Mouse (Mus musculus) heart, adult 8-10 months (tissue): ENCODE results near the gene Guca1a. TPM values are rescaled to one million over a fixed set of nuclear protein-coding genes. Genes with fewer than 3 reads are reported as not detected.
"Not testable (repeated sequence)": the region's sequence is repeated elsewhere in the genome, so short reads cannot be mapped to it uniquely, and the experiment has no call there.

ENCODE experiments used
- DNase-seq: peaks from one replicate; pipeline ENCODE4 v3.0.0; 2022; ENCODE audit warnings: low spot score
- total RNA-seq, 4 experiments: library from RNA; stranded (reverse); gene quantifications; 2 replicates each; pipeline ENCODE4 v1.2.4; 2022

The Guca1a gene
- total RNA-seq, 4 experiments from 2014 or later: 0.33 TPM; not detected in 3

- no peak for DNase-seq
Measured at GRCm38 (mm10) chr17:47420195-47420594, 19.8 kb upstream of the Guca1a start.

GRCm38 (mm10) chr17:47409897-47410861 is 9.8 kb upstream of the Guca1a start:
- DNase-seq: not testable (repeated sequence)

- DNase-seq: peak; percentile 50
Measured at GRCm38 (mm10) chr17:47408558-47408898, 8.1 kb upstream of the Guca1a start.

GRCm38 (mm10) chr17:47407717-47408557 is 7.6 kb upstream of the Guca1a start:
- no peak for DNase-seq

- DNase-seq: no peak
Measured at GRCm38 (mm10) chr17:47399091-47399490, 1.3 kb downstream of the Guca1a start.

- peak; percentile 21 for DNase-seq
Measured at GRCm38 (mm10) chr17:47395376-47395913, 4.9 kb downstream of the Guca1a start.

- no peak for DNase-seq
Measured at GRCm38 (mm10) chr17:47394223-47394869, 6.0 kb downstream of the Guca1a start.

GRCm38 (mm10) chr17:47386649-47387048 is 13.7 kb downstream of the Guca1a start:
- no peak for DNase-seq

GRCm38 (mm10) chr17:47385145-47385544 is 15.2 kb downstream of the Guca1a start, which contains the start of gene Guca1b:
Gene Guca1b (plus strand): TSS chr17:47385393.
- DNase-seq: no peak

- no peak for DNase-seq
Measured at GRCm38 (mm10) chr17:47384064-47384463, 16.3 kb downstream of the Guca1a start.

GRCm38 (mm10) chr17:47383266-47383665 is 17.1 kb downstream of the Guca1a start:
- no peak for DNase-seq

- DNase-seq: no peak
Measured at GRCm38 (mm10) chr17:47381917-47382316, 18.5 kb downstream of the Guca1a start.

- DNase-seq: no peak
Measured at GRCm38 (mm10) chr17:47378133-47378532, 22.3 kb downstream of the Guca1a start.

GRCm38 (mm10) chr17:47376779-47377280 is 23.6 kb downstream of the Guca1a start:
- DNase-seq: no peak

GRCm38 (mm10) chr17:47373991-47374390 is 26.4 kb downstream of the Guca1a start:
- DNase-seq: no peak

- DNase-seq: peak; percentile 53
Measured at GRCm38 (mm10) chr17:47371451-47371850, 28.9 kb downstream of the Guca1a start.

GRCm38 (mm10) chr17:47369087-47369443 is 31.3 kb downstream of the Guca1a start:
- no peak for DNase-seq

- DNase-seq: peak; percentile 90
Measured at GRCm38 (mm10) chr17:47368401-47369086, 31.8 kb downstream of the Guca1a start, which contains the start of gene Mrps10. Gene Mrps10 (plus strand): TSS chr17:47368887.

- no peak for DNase-seq
Measured at GRCm38 (mm10) chr17:47361343-47361742, 39.0 kb downstream of the Guca1a start.

GRCm38 (mm10) chr17:47359964-47360363 is 40.4 kb downstream of the Guca1a start:
- DNase-seq: peak; percentile 16
